Comparison of ENCODE assay signal across 7 mouse cellular contexts in genomic region chr1:74808078-74808477, GRCm38 (mm10). TPM values are rescaled to one million over a fixed set of nuclear protein-coding genes. Genes with fewer than 3 reads are reported as not detected.
DNase-seq lines count a peak whose midpoint lies in the region; ATAC-seq lines count a peak whose summit lies in the region.

No protein-coding gene starts in this region.

- peaks cover 45% of the 10 kb centered on the region for H3K4me1 ChIP-seq in limb, embryonic 10.5 days
- H3K4me1 ChIP-seq in midbrain, embryonic 15.5 days: peaks cover 40% of the 10 kb centered on the region

- H3K9me3 ChIP-seq in limb, embryonic 10.5 days (replicated peaks): no peaks in the 10 kb centered on the region
- no peaks in the 10 kb centered on the region for H3K9me3 ChIP-seq in midbrain, embryonic 15.5 days

- peak; percentile 67 for ATAC-seq in midbrain, embryonic 15.5 days (replicated peaks)

- no peak overlapping the region for H3K9ac ChIP-seq in midbrain, embryonic 15.5 days

- H3K27me3 ChIP-seq in limb, embryonic 10.5 days (ENCODE audit: low read depth, poor library complexity, severe bottlenecking): peaks cover 98% of the 10 kb centered on the region
- H3K27me3 ChIP-seq in midbrain, embryonic 15.5 days (replicated peaks): peaks cover 35% of the 10 kb centered on the region

- peak overlapping the region; percentile 54; the same call in 1 of the 2 replicates for H3K27ac ChIP-seq in limb, embryonic 10.5 days
- peak overlapping the region; percentile 31 for H3K27ac ChIP-seq in midbrain, embryonic 15.5 days

- H3K4me3 ChIP-seq in limb, embryonic 10.5 days: peak overlapping the region; percentile 40
- H3K4me3 ChIP-seq in midbrain, embryonic 15.5 days: peak overlapping the region; percentile 36

- peak; percentile 93 for DNase-seq in adrenal gland, adult 2 months
- peak; percentile 96 for DNase-seq in embryo, embryonic 9.5 days (ENCODE audit: extremely low spot score)
- peak; percentile 98 for DNase-seq in heart, adult 11 months
- DNase-seq in kidney, adult 11 months: peak; percentile 87
- DNase-seq in limb, embryonic 10.5 days (ENCODE audit: low spot score): peak; percentile 97
- DNase-seq in spleen, adult 18-20 months: peak; percentile 75 to 91

- no peaks in the 10 kb centered on the region for H3K36me3 ChIP-seq in limb, embryonic 10.5 days
- no peaks in the 10 kb centered on the region for H3K36me3 ChIP-seq in midbrain, embryonic 15.5 days (replicated peaks)

- peak overlapping the region; percentile 52 for H3K4me2 ChIP-seq in midbrain, embryonic 15.5 days

- WGBS in limb, embryonic 10.5 days: under 1% methylated on average over 16 of the region's 16 CpGs
- WGBS in midbrain, embryonic 15.5 days: under 1% methylated on average over 16 of the region's 16 CpGs

RNA-seq across cellular contexts. Expression of gene Wnt10a, which starts 16.8 kb away (rescaled TPM):
- total RNA-seq in adrenal gland, adult 2 months (2021): 1 to 10 TPM in 1 of 2 experiments, under 1 TPM in 1; 0.23 to 1.2 TPM
- 2.1 and 2.4 TPM in 2 replicates for polyA plus RNA-seq in adrenal gland, adult 2 months (2012; rRNA removed)
- 1.3 and 1.6 TPM in 2 replicates for polyA plus RNA-seq in limb, embryonic 10.5 days (2016; fragmentation: Nextera tagmentation; extraction: Ambion mirVana)
- 0.34 and 0.37 TPM in 2 replicates for polyA plus RNA-seq in midbrain, embryonic 15.5 days (2015; fragmentation: Nextera tagmentation; extraction: Ambion mirVana)

RNA-seq across cellular contexts. Expression of gene Wnt6, which starts 36.4 kb away (rescaled TPM):
- total RNA-seq in adrenal gland, adult 2 months (2021): 1 to 10 TPM; 2.3 to 5.7 TPM
- 11.5 and 17.1 TPM in 2 replicates for polyA plus RNA-seq in adrenal gland, adult 2 months (2012; rRNA removed)
- 30.1 and 34.2 TPM in 2 replicates for polyA plus RNA-seq in limb, embryonic 10.5 days (2016; fragmentation: Nextera tagmentation; extraction: Ambion mirVana)
- 5.6 and 7.2 TPM in 2 replicates for polyA plus RNA-seq in midbrain, embryonic 15.5 days (2015; fragmentation: Nextera tagmentation; extraction: Ambion mirVana)

RNA-seq across cellular contexts. Expression of gene Cdk5r2, which starts 46.7 kb away (rescaled TPM):
- 1 to 10 TPM; 3.1 to 4.6 TPM for total RNA-seq in adrenal gland, adult 2 months (2021)
- polyA plus RNA-seq in adrenal gland, adult 2 months (2012; rRNA removed): 8.7 and 11.6 TPM in 2 replicates
- not detected in 2 replicates for polyA plus RNA-seq in limb, embryonic 10.5 days (2016; fragmentation: Nextera tagmentation; extraction: Ambion mirVana)
- 9.1 and 9.7 TPM in 2 replicates for polyA plus RNA-seq in midbrain, embryonic 15.5 days (2015; fragmentation: Nextera tagmentation; extraction: Ambion mirVana)

RNA-seq across cellular contexts. Expression of gene Prkag3, which starts 59.1 kb away (rescaled TPM):
- total RNA-seq in adrenal gland, adult 2 months (2021): under 1 TPM in 1 of 2 experiments, not detected in 1; 0.17 TPM
- 0.20 and 0.26 TPM in 2 replicates for polyA plus RNA-seq in adrenal gland, adult 2 months (2012; rRNA removed)
- polyA plus RNA-seq in limb, embryonic 10.5 days (2016; fragmentation: Nextera tagmentation; extraction: Ambion mirVana): 0.16 and 0.29 TPM in 2 replicates
- polyA plus RNA-seq in midbrain, embryonic 15.5 days (2015; fragmentation: Nextera tagmentation; extraction: Ambion mirVana): not detected in 2 replicates

Comparison
In these comparisons a context has a peak if more than half of its experiments do, and no peak if none do; other contexts are left out.
1. Peak in every context shown above with its lines: DNase-seq, ATAC-seq, H3K4me3 ChIP-seq and H3K27ac ChIP-seq.